Mouse (Mus musculus) mouse embryonic stem cell (cell line): ENCODE results near the gene 4930455H04Rik.

Source experiments
- in situ Hi-C, 2 experiments: fragments of 300-500 bp; cut with MboI; formaldehyde crosslinking; loops; 1 replicate in 1 of 2; 3 replicates in 1 of 2; pipeline ENCODE4 v1.14.3; 2019 to 2020; ENCODE audit warnings: low sequenced_read_pairs in 2 of 2, low pct_unique_long_range_greater_than_20kb in 1 of 2, mixed read lengths in 1 of 2; ENCODE audit not compliant: unreplicated experiment in 1 of 2

The 4930455H04Rik gene

DNA sequence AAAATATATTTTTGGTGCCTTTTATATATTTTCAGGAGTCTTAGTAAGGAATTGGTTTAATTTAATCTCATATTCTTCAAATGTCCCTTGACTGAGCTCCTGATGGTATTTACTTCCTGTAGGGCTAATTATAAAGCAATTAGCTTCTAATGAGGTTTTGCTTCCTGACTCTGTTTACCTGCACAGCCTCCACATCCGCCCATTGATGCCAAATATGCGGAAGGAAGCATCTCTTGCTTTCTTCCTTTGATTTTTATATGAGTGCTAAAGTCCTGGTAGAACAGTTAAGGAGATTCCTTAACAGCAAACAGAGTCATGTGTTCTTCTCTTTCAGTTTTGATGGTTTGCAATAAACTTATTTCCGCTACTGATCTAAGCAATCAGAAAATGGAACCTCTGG is 52.3 kb downstream of the 4930455H04Rik start:
- in situ Hi-C loops, result no loop called here

DNA sequence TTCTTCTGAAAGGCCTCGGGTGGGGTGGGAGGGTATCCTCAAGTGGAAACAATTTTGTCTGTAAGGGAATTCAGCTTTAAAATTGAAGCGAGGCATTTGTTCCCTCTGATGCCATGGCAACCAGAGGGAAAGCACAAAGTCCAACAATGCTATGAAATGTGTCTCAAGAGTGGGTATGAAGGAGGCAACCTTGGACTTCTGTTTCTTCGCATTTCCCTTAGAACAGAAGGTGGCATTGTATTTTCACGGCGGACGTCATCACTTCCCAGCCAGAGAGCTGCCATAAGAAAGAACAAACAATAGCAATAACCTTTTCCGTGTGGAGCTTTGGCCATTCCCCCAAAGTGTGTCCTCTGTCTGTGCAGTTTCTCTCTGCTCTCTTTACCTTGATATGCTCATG is 53.8 kb downstream of the 4930455H04Rik start:
- in situ Hi-C loops, result no loop called here

DNA sequence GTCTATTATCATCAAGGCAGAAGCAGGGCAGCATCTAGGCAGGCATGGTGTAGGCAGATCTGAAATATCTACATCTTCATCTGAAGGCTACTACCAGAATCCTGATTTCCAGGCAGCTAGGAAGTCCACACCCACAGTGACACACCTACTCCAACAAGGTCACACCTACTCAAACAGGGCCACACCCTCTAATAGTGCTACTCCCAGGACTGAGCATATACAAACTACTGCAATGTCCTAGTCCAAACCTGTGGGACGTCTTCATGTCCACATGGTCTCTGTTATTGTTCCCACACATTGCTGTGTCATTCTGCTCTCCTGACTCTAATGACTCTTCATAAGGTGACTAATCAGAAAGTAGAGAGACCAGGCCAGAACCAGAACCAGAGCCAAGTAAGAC is 56.0 kb downstream of the 4930455H04Rik start:
- in situ Hi-C loops, result no loop called here

DNA sequence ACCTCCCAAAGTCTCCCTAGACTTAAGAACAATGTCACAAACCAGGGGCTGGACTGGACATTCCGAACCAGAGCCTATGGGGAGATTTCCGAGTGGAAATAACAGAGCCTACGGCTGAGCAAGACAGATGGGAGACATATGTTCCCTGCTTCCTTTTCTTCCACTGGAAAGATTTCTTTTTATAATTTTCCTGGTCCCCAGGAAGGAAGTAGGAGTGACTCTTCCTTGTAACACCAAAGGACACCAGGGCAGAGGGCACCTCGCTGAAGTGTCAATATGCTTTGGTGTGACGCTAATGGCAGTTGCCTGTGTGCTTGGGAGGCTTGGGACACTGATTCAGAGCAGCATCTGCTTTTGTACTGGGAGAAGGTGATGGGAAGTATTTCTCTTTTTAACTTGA is 56.5 kb downstream of the 4930455H04Rik start:
- in situ Hi-C loops, result no loop called here

DNA sequence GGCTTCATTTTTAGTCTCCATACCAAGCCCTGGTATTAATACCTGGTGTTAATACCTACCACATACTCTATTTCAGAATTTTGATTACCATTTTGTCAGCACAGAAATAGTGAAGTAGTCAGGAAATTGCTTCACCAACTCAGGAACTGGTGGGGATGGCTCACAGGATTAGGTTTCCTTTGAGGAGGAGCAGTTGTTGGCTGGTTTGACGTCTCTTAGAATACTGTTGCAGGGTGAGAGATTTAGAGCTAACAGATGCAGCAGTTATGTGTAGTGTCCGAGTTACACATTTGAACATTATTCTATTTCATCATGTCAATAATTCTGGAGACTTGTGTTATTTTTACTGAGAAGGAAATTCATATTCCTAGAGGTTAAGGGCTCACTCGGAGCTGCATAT is 57.4 kb downstream of the 4930455H04Rik start:
- in situ Hi-C loops, result no loop called here
